Mouse (Mus musculus) heart, postnatal 0 days (tissue): ENCODE results near the gene Col18a1.

Experiments
- CTCF ChIP-seq: IDR thresholded peaks from 2 replicates; pipeline ENCODE4 v1.5.1; 2016; ENCODE audit warnings: antibody characterized with exemption, control low read depth, low read depth
- EP300 ChIP-seq: IDR thresholded peaks from 2 replicates; pipeline ENCODE4 v1.6.1; 2016; ENCODE audit warnings: antibody characterized with exemption, low read depth

DNA sequence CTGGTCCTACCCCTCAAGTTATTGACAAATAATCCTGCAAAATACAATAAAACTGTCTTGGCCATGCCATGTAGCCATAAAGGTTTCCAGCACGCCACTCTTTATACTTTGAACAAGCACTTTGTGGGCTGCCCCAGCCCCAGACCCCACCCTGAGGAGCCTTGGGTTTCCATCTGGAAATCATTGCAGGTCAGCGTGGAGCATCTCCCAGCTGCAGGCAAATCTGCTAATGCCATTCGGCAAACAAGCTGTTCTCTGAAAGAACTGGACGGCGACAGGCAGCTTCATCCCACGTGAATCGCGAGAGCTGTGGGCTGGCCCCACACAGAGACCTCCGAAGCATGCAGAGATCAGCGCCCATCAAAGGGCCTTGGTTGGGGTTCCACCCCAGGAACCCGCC, 34.2 kb downstream of the Col18a1 start:
- TF ChIP-seq CTCF = no peak
- TF ChIP-seq EP300 = no peak
